Mouse (Mus musculus) heart, postnatal 4 days (tissue): ENCODE data around the gene P2rx5. TPM values are rescaled to one million over a fixed set of nuclear protein-coding genes. Genes with fewer than 3 reads are reported as not detected.

Source experiments
- total RNA-seq, 2 experiments: library from RNA; stranded (reverse); gene quantifications; 2 replicates each; pipeline ENCODE4 v1.2.3; 2021

The P2rx5 gene
- total RNA-seq, 2 experiments from 2014 or later, result 3.9 to 5.0 TPM

Other genes starting within 250 kb of the P2rx5 start
- 10 to 100 TPM in 1 of 2 experiments, 1 to 10 TPM in 1; 8.3 to 12.0 TPM for gene Atp2a3, start 199.3 kb upstream of the P2rx5 start, total RNA-seq
- gene P2rx1, start 161.3 kb upstream of the P2rx5 start, total RNA-seq, result under 1 TPM; 0.71 to 0.77 TPM
- under 1 TPM; 0.81 to 0.97 TPM for gene Camkk1, start 141.4 kb upstream of the P2rx5 start, total RNA-seq
- 10 to 100 TPM; 12.0 to 12.2 TPM for gene Ncbp3, start 112.6 kb upstream of the P2rx5 start, total RNA-seq
- gene Itgae, start 69.8 kb upstream of the P2rx5 start, total RNA-seq, result under 1 TPM; 0.18 to 0.21 TPM
- gene Haspin, start 22.1 kb upstream of the P2rx5 start, total RNA-seq, result 1 to 10 TPM; 6.0 to 7.1 TPM
- gene Emc6, start 16.6 kb downstream of the P2rx5 start, total RNA-seq, result 10 to 100 TPM; 66.3 to 67.9 TPM
- 100 to 1,000 TPM; 109 to 112 TPM for gene Tax1bp3, start 16.7 kb downstream of the P2rx5 start, total RNA-seq
- gene Ctns, start 38.6 kb downstream of the P2rx5 start, total RNA-seq, result 1 to 10 TPM; 8.4 to 8.7 TPM
- 1 to 10 TPM in 1 of 2 experiments, under 1 TPM in 1; 0.95 to 1.1 TPM for gene Shpk, start 39.0 kb downstream of the P2rx5 start, total RNA-seq
- not detected for gene Trpv1, start 73.9 kb downstream of the P2rx5 start, total RNA-seq
- gene Trpv3, start 107.0 kb downstream of the P2rx5 start, total RNA-seq, result under 1 TPM; 0.07 to 0.10 TPM
- under 1 TPM; 0.27 to 0.57 TPM for gene Aspa, start 169.2 kb downstream of the P2rx5 start, total RNA-seq
- not detected for gene Gm49340, start 169.3 kb downstream of the P2rx5 start, total RNA-seq
- not detected for gene Spata22, start 169.3 kb downstream of the P2rx5 start, total RNA-seq
- gene Olfr20, start 190.4 kb downstream of the P2rx5 start, total RNA-seq, result not detected
- gene Olfr376, start 210.8 kb downstream of the P2rx5 start, total RNA-seq, result not detected
- gene Olfr1, start 239.2 kb downstream of the P2rx5 start, total RNA-seq, result not detected